Mouse (Mus musculus) adrenal gland, adult (tissue): ENCODE data around the gene Sirt4.
A peak's percentile ranks its signal among the peaks of the same experiment; 100 is the strongest.

Experiments
- DNase-seq, 2 experiments: peaks; one replicate each; pipeline ENCODE4 v3.0.0; 2022 to 2023; ENCODE audit warnings: low spot score in 1 of 2; ENCODE audit not compliant: inconsistent age in 2 of 2

Gene Sirt4

DNA sequence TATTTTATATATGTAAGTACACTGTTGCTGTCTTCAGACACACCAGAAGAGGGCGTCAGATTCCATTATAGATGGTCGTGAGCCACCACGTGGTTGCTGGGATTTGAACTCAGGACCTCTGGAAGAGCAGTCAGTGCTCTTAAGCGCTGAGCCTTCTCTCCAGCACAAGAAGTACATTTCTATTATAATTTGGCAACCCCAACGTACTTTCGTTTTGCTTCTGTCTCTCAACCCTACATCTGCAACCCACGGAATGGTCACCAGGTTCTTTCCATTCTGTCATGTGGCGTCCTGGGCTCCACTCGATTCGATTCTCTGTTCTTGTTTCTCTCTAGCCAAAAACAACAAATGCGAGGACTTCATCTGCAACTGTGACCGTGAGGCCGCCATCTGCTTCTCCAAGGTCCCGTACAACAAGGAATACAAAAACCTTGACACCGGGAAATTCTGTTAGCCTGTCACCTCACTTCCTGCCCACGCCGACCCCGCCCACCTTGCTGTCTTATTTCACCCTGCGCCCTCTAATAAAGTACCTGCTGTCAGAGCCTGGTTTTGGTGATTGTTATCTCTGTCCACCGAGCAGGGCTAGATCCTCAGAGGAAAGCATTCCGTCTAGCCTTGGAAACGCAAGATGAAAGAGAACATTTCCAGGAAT, 10.2 kb downstream of the Sirt4 start:
- peak; percentile 79 to 90 for DNase-seq

DNA sequence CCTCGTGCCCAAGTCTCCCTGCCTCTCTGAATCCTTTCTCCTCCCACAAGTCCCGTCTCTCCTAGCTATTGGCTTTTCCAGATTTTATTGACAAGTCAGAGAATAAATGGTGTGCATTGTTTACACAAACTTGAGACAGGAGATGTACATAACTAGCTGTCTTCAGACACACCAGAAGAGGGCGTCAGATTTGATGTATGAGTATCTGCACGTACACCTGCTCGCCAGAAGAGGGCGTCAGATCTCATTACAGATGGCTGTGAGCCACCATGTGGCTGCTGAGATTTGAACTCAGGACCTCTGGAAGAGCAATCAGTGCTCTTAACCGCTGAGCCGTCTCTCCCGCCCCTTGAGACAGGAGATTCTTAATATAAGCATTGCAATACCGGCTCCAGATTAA, 11.3 kb downstream of the Sirt4 start:
- DNase-seq = no peak

DNA sequence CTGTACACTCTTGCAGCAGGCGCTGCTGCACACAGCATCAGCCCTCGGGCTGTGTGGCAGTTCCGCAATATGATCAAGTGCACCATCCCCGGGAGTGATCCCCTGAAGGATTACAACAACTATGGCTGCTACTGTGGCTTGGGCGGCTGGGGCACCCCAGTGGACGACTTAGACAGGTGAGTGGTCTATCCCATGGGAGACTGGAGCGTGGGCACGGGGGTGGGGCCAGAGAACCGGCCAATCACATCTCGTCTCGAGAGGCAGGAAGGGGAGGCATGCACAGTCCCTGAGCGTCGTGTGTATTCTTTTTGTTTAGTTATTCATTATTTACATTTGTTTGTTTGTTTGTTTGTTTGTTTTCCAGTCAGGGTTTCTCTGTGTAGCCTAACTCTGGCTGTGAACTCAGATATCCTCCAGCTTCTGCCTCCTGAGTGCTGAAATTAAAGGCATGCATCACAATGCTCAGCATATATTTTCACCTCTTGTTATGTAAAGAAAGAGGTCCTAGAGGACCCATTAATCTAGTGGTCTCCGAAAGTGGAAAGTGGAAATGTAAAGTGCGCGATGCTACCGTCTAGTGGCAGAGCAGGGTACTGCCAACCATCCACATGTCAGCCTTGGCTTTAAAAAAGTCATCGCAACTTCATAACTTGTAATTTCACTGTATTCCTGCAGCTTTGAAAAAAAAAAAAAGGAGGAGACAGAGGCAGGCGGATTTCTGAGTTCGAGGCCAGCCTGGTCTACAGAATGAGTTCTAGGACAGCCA, 13.6 kb downstream of the Sirt4 start:
- peak in 1 of 2 experiments; percentile 83 for DNase-seq

GRCm38 (mm10) chr5:115469791-115470190, 14.7 kb downstream of the Sirt4 start:
- DNase-seq = no peak

DNA sequence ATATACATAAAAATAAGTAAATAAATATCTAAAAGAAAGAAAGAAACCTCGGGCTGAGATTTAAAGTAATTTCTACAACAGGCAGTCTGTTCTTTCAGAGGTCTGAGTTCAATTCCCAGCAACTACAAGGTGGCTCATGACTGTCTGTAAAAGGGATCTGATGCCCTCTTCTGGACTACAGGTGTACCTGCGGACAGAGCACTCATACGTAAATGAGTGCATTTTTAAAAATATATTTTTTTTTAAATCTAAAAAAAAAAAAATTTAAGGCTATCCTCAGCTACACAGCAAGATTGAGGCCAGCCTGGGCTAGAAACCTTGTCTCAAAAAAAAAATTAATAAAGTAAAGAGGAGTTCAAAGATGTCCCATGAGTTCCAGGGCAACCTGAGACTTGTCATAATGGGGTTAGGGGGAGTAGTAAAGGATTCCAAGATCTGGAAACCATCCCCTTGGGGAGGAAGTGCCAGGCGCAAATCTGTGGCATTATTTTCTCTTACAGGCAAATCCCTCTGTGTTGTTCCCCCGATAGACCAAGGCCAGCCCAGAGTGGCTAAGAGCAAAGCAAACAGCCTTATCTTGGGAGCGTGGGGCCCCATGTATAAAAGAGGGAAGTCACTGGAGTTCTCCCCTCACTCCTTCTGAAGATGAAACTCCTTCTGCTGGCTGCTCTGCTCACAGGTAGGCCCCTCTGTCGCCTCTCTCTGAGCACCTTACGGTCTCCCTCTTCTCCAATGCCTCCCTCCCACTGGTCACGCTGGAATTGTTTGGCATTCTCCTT, 18.7 kb downstream of the Sirt4 start, which contains the start of gene Pla2g1b:
Gene Pla2g1b (plus strand): TSS at position 621 of the 779 bp plus-strand sequence.
- no peak for DNase-seq

- no peak for DNase-seq
Observed at GRCm38 (mm10) chr5:115464408-115465115, 20.0 kb downstream of the Sirt4 start.

DNA sequence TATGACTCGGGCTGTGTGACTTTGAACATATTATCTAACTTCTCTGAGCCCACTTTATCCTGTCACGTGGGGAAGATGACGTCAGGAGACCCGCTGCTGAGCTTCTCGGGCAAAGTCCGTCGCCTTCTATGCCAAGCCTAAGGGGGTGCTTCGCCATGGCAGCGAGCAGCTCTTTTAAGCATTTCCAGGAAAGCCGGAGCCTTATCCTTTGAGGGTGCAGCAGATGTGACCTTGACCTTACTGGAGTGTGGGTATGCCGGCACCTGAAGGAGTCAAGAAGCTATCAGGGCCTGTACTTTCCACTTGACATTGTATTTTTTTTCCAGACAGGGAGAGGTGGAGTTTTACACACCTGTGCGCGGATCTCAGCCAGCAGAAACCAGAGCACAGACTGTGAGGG, 25.6 kb downstream of the Sirt4 start:
- DNase-seq = no peak

GRCm38 (mm10) chr5:115455838-115456237, 28.7 kb downstream of the Sirt4 start:
- no peak for DNase-seq

GRCm38 (mm10) chr5:115454422-115455090, 30.0 kb downstream of the Sirt4 start:
- DNase-seq = no peak

DNA sequence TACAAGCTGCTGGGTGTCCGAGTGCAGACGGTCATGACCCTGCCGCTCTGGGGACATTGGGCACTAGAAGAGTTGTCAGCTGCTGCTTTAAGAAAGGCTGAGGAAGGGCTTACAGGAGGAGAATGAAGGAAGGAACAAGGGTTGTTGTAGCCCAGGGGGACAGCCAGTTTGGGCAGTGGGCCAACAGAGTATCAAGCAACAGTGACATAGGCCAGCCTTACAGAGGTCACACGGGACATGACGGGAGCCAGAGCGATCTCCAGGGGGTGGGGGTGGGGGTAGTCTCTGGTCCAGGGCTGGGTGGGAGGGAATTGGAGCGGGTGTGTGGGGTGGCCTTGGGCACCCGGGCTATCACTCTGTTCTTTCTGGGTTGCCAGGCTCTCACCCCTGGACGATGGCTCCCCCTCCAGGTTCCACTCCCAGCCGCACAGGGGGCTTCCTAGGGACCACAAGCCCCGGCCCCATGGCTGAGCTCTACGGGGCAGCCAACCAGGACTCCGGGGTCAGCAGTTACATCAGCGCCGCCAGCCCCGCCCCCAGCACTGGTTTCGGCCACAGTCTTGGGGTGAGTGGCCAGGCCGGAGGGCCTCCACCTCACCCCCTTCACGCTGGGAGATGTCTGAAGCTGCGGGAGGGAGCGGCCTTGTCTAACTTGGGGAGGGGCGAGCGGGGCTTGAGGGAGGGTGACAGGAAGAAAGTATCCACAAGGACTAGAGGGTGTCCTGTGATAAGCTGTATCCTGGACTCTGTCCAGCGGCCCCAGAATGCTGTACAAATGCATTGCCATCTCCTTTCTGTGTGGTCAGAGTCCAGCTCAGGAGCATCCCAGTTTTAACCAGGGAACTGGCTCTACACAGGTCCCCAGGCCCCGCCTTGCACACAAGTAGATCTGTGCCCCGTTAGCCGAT, 33.9 kb downstream of the Sirt4 start:
- no peak for DNase-seq

- no peak for DNase-seq
Observed at GRCm38 (mm10) chr5:115449247-115449646, 35.3 kb downstream of the Sirt4 start.

DNA sequence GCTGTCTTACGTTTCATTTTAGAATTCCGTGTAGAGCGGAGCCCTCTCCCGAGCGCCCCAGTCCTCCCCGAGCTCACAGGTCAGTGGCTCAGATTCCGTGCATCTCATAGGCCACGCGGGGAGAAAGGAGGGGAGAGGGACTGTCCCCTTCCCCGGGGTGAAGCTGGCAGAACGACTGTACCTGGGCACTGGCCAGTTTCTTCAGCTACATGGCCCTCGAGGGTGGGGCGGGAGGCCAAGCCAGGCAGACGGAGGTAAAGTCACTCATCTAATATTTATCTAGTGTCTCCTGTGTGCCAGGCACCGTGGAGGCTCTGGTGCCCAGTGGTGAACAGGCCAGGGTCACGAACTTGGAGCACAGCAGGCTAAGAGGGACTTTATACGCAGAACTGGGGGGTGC, 37.4 kb downstream of the Sirt4 start:
- no peak for DNase-seq

- no peak for DNase-seq
Observed at GRCm38 (mm10) chr5:115444130-115444529, 40.4 kb downstream of the Sirt4 start.

GRCm38 (mm10) chr5:115442663-115443062, 41.9 kb downstream of the Sirt4 start:
- peak in 1 of 2 experiments; percentile 56 for DNase-seq

DNA sequence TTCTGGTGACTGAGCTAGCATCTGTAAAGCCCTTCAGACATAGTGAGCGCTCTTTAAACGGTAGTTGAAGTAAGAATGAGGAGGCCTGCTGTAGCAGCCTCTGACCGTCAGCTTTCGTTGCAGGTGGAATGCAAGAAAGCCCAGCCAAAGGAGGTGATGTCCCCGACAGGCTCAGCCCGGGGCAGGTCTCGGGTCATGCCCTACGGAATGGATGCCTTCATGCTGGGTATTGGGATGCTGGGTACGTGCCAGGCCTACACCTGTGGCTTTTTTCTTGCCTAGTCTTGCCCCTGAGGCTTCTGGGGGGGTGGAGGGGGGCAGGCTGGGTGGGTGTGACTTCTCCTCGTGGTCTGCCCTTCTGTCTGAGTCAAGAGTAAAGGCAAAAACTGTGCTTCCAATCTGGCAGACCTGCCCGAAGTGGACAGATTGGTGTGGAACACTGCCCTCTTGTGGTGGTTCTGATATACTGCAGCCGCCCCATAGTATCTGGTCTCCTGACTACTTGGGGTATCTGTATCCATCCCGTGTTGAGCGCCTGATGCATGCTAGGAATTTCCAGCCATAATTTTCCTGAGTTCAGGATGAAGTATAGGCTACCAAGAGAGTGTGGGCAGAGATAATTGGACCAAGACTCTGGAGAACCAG, 43.2 kb downstream of the Sirt4 start:
- DNase-seq = peak; percentile 77 to 92

- DNase-seq = no peak
Observed at GRCm38 (mm10) chr5:115438667-115439066, 45.9 kb downstream of the Sirt4 start.

GRCm38 (mm10) chr5:115437945-115438315, 46.6 kb downstream of the Sirt4 start:
- DNase-seq = no peak

DNA sequence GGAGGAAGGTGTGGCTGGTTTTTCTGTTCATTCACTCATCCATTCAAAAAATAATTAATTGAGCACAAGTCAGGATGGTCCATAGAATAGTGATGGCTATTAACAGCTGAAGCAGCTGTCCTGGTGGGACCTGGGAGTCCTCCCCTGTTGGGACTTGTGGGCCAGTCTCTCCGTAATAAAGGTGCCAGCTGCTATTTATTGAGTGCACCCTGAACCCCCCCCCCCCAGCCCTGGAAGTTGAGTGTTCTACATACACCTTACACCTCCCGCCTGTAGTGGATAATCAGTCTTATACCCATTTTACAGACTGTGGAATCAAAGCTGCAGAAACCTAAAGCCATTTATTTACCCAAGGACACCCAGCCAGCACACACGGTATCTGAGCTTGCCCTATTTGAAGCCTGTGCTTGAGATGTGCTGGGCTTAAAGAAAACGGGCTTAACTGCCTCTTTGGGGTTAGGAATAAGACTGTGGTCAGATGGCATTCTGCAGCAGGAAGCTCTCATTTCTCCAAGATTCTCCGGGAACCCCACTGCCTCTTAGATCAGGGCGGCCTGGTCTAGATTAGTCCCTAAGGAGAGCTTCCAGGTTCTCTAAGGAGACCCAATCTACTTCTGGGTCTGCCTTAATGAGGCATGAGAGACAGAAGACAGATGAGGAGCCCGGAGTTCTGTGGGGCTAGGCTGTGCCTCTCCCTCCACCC, 47.1 kb downstream of the Sirt4 start:
- DNase-seq = no peak
